Mouse (Mus musculus): Measurements from ENCODE around the gene Taf12.
A peak's percentile ranks its signal among the peaks of the same experiment; 100 is the strongest.
"Not testable (repeated sequence)": the region's sequence is repeated elsewhere in the genome, so short reads cannot be mapped to it uniquely, and the experiment has no call there.

Taf12 gene

GRCm38 (mm10) chr4:132273166-132273565 is 1.0 kb upstream of the Taf12 start:
- no peak for DNase-seq

DNA sequence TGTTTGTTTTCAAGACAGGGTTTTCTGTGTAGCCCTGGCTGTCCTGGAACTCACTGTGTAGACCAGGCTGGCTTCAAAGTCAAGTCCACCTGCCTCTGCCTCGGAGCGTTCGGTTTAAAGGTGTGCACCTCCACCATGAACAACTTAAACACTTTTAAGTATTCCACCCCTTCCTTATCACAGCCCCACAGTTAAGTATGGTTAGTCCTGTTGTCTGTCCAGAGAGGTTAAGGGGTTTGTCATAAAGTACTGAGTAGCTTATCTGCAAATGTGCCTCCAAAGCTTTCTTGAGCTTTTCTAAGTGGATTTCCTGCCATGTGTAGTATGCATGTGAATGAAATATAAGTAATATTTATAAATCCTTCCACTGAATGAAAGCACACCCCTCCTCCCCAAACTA is 1.8 kb downstream of the Taf12 start:
- no peak for DNase-seq

- not testable (repeated sequence) for DNase-seq
Observed at GRCm38 (mm10) chr4:132288840-132289239, 14.7 kb downstream of the Taf12 start.

DNA sequence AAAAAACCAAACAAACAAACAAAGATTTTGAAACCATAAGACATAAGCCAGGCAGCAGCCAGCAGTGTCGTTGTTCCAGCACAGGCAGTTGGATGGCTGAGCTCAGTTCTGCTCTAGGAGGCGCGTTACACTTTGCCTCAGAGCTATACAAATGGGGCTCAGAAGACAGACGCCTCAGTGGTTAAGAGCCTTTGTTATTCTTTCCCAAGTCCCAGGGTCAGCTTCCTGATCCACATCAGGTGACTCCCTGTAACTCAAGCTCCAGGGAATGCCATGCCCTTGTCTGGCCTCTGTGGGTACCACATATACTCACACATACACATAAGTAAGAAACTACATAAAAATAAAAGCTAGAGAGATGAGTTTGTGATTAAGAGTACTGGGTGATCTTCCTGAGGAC is 16.9 kb downstream of the Taf12 start:
- DNase-seq: no peak

DNA sequence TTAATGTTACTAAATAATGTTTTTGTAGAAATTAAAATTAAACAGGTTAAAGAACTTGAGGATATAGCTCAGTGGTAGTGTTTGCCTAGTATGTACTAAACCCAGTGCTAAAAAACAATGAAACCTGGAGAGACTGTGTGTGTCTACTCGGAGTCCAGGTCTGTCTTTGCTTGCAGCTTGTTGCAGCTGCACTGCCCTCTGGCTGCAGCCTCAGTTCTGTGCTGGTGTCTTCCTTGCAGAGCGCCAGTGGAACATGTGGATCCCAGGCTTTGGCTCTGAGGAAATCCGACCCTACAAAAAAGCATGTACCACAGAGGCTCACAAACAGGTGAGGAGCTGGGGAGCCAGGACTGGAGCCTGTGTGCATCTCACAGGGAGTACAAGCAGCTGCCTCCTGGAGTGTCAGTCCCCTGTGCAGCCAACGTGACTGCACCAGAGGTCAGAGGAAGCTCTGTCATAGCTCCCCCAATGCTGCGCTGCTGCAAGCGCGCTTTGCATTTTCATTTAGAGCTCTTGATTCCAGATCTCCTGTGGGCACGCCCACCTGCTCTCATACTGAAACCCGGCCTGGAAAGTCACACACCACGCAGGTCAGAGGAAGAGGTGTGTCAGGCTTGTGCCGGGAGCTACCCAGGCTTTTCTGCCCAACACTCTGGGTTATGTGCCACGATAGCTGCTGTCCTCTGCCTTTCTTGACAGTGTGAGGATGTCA is 17.6 kb downstream of the Taf12 start:
- no peak for DNase-seq

GRCm38 (mm10) chr4:132292988-132293387 is 18.8 kb downstream of the Taf12 start:
- DNase-seq: peak in 1 of 2 experiments; percentile 33

DNA sequence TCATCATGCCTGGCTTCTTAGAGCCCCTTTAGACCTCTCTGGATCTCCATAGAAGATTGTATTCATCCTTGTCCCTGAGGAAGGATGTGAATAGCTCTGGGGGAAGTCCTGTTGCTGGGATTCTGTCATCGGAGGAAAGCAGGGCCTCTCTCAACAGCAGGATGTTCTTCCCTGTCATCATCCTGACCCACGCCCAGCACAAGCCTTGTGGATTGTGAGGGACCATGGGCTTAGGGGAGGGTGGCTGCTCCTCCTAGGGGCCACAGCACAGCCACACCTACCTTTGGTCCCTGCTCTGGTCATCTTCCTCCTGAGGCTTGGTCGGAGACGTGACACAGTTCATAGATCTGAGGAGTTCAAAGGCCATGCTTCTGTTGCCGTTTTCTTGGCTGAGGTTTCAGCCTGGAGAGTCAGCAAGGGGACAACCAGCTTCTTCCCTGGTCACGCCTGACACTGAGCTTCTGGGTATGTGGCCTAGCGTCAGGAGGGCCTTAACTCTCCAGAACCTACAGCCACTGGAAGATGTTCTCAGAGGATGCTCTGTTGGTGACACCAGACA is 19.6 kb downstream of the Taf12 start:
- no peak for DNase-seq

DNA sequence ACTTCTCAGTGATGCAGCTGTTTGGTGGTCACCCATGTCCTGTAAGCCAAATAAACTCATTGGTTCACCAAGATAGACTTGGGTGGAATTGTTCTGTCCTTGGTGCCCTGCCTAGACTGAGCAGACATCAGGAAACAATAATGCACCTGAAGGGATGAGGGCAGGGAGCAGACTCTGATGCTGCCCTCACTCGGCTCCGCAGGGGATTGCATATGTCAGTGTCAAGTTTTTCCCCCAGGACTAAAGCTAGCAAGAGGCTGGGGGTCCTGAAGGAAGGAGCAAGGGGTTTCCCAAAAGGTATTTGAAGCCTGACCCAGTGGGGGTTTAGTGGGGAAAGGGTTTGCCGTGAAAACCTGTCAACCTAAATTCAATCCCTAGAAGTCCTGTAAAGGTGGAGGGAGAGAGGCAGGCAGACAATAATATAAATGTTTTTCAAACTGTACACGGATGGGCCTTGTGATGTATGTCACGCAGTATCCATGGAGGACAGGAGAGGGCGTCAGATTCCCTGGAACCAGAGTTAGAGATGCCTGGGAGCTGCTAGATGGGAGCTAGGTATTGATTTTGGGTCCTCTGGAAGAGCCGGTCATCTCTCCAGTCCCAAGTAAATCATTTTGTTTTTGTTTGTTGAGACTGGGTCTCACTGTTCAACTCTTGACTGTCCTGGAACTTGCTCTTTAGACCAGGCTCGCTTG is 21.7 kb downstream of the Taf12 start:
- DNase-seq: no peak

- DNase-seq: no peak
Observed at GRCm38 (mm10) chr4:132299849-132300248, 25.7 kb downstream of the Taf12 start.

- DNase-seq: no peak
Observed at GRCm38 (mm10) chr4:132301486-132301885, 27.3 kb downstream of the Taf12 start.

- DNase-seq: no peak
Observed at GRCm38 (mm10) chr4:132301965-132302938, 28.1 kb downstream of the Taf12 start.

DNA sequence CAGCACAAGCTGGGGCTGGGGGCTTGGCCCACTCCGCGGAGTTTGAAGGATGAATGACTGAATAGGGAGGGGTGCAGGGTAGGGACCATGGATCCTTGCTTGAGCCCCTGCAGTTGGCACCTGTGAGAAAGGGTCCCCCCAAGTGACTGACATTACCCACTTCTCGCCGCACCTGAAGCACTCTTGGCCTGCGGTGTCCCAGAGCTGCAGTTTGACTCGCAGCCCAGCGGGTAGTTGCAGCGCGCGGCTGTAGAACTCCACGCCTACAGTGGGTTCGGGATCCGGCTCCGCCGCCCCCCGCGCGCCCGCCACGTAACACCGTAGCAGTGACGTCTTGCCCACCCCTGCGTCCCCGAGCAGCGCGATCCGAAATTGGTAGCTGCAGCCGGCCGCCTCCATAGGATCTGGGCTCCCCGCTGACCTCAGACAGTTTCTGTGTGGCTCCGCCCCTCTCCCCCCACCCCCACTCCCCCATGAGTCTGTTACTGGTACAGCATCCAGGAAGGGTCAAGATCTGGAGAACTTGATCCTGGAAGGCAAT is 28.8 kb downstream of the Taf12 start, which contains the start of gene Rab42:
TSS of gene Rab42 (minus strand) at position 447 of the 541 bp plus-strand sequence.
- DNase-seq: peak; percentile 35 to 40

- not testable (repeated sequence) for DNase-seq
Observed at GRCm38 (mm10) chr4:132303484-132303883, 29.3 kb downstream of the Taf12 start.

DNA sequence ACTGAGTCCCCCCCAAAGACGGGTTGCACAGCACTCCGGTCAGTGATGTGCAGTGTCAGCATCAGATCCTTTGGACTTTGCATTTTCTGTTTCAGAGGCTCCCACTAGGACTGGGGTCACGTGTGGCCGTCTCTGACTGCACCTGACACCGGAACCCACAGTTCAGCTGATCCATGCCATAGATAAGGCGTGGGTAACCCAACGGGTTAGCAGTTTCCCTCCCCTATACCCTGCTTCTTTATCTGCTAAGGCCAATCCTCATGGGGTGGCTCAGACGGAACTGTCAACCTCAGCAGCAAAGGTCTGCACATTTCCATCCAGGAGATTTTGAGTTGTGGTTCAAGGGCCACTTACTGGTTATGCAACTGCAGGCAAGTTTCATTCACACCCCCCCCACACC is 31.1 kb downstream of the Taf12 start:
- no peak for DNase-seq

- no peak for DNase-seq
Observed at GRCm38 (mm10) chr4:132306004-132306403, 31.8 kb downstream of the Taf12 start.

DNA sequence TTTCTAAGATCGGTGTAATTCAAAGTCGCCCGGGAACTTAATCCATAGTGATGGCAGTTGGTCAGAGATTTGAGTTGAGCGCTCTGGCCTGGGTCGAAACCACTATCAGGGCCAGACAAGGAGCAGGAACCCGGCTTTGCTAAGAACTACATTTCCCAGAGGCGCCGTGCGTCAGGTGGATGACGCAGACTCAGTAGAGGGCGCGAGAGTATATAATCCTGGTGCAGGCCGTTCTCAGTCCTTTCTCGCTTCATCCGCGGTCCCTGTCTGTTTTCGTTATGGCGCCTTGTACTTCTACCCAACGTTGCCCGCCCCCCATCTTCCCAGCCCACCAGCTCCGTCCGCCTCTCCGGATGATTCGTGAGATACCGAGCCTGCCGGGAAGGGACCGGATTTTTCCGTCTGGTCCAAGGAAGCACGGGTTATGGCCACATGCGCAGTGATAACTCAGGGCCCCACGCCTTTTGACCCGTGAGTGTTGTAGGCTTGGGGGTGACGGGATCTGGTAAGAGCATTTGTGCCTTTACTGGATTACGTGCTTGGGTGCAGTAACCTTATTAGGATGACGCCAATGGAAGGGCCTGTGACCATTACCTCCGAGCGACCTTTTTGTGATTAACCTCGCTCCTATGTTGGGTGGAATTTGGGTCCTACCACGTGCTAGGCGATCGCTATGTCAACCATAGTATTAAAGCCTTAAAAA is 34.4 kb downstream of the Taf12 start:
- peak; percentile 89 to 94 for DNase-seq

- peak in 1 of 2 experiments; percentile 34 for DNase-seq
Observed at GRCm38 (mm10) chr4:132309140-132309848, 35.1 kb downstream of the Taf12 start.

DNA sequence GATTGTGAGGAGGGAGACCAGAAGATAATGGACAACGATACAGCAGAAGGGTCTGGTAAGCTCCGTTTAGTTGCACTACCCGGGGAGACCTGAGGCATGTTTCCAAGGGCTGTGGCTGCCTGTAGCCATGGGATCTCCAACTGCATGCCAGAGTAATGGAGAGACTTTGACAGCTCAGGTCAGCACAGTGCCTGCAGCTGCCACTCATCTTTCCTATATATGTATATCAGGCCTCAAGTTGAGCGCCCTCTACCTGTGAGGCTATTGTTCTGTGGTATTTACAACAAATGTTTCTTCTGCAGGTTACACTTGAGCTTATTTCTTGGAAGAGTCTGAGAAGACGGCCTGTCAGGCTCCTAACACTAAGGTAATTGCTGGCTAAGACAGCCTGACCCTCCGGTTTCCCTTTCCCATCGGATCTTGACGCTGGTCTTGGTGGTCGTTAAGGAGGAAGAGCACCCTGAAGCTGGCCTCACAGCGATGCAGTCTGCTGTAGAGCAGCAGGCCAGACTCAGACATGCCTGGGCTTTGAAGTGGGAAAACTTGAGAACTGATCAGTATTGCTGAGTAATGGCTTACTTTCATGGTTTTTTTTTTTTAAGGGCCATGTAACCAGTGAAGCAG is 35.8 kb downstream of the Taf12 start:
- DNase-seq: peak; percentile 28 to 39

GRCm38 (mm10) chr4:132311209-132311608 is 37.0 kb downstream of the Taf12 start:
- no peak for DNase-seq

DNA sequence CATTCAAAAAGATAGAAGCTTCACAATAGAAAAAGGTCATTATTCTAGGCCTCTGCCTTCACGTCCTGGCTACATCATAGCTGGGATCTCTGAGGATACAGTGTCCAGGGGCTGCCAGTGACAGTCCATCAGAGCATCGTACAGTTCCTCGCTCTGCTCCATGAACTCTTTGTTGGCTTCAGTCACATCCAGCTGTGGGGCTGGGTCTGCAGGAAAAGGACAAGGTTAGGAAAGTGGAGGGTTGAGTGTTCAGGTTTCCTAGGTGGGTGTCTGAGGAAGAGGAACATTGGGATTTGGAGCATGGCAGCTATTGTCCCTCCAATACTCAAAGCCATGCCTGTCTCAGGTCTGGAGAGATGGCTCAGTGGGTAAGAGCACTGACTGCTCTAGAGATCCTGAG is 37.6 kb downstream of the Taf12 start:
- DNase-seq: no peak

- no peak for DNase-seq
Observed at GRCm38 (mm10) chr4:132312627-132313026, 38.5 kb downstream of the Taf12 start.
